Mouse (Mus musculus) kidney, adult 8-10 months (tissue): Measurements from ENCODE around the gene Cdkn2d.

ENCODE experiments used
- DNase-seq, 2 experiments: peaks; one replicate each; pipeline ENCODE4 v3.0.0; 2022

Cdkn2d gene

GRCm38 (mm10) chr9:21243826-21244427 is 47.3 kb downstream of the Cdkn2d start:
- no peak for DNase-seq

GRCm38 (mm10) chr9:21241343-21241742 is 49.9 kb downstream of the Cdkn2d start:
- DNase-seq: peak; percentile 76 to 92

- DNase-seq: no peak
Observed at GRCm38 (mm10) chr9:21239465-21239848, 51.8 kb downstream of the Cdkn2d start.

GRCm38 (mm10) chr9:21238733-21239464 is 52.3 kb downstream of the Cdkn2d start, which contains the start of gene Keap1:
TSS of gene Keap1 (minus strand) at chr9:21239361.
- DNase-seq: peak; percentile 67 to 79
